Mouse (Mus musculus) heart, adult 9 months (tissue): ENCODE data around the gene Cdc34b.

ENCODE experiments used
- DNase-seq, 2 experiments: peaks; one replicate each; pipeline ENCODE4 v3.0.0; 2022; ENCODE audit warnings: low spot score in 2 of 2

The Cdc34b gene

GRCm38 (mm10) chr11:94732773-94733172, 8.8 kb upstream of the Cdc34b start:
- DNase-seq, result no peak

- DNase-seq, result no peak
Measured at GRCm38 (mm10) chr11:94735746-94736145, 5.8 kb upstream of the Cdc34b start.

GRCm38 (mm10) chr11:94752946-94753713, 11.5 kb downstream of the Cdc34b start:
- DNase-seq, result no peak

- no peak for DNase-seq
Measured at GRCm38 (mm10) chr11:94759916-94760315, 18.3 kb downstream of the Cdc34b start.

GRCm38 (mm10) chr11:94760364-94760763, 18.8 kb downstream of the Cdc34b start:
- no peak for DNase-seq

GRCm38 (mm10) chr11:94760799-94761198, 19.2 kb downstream of the Cdc34b start:
- no peak for DNase-seq

GRCm38 (mm10) chr11:94762281-94762680, 20.7 kb downstream of the Cdc34b start:
- DNase-seq, result no peak

- no peak for DNase-seq
Measured at GRCm38 (mm10) chr11:94762775-94763174, 21.2 kb downstream of the Cdc34b start.

- DNase-seq, result no peak
Measured at GRCm38 (mm10) chr11:94767241-94767640, 25.7 kb downstream of the Cdc34b start.

- no peak for DNase-seq
Measured at GRCm38 (mm10) chr11:94772363-94773055, 30.9 kb downstream of the Cdc34b start.

- no peak for DNase-seq
Measured at GRCm38 (mm10) chr11:94773851-94774250, 32.3 kb downstream of the Cdc34b start.

- DNase-seq, result no peak
Measured at GRCm38 (mm10) chr11:94774887-94775497, 33.4 kb downstream of the Cdc34b start.

- no peak for DNase-seq
Measured at GRCm38 (mm10) chr11:94782603-94783002, 41.0 kb downstream of the Cdc34b start, which contains the start of gene Tmem92. Gene Tmem92, minus strand, starts transcription at chr11:94782703.

GRCm38 (mm10) chr11:94785247-94785646, 43.7 kb downstream of the Cdc34b start:
- peak in 1 of 2 experiments; percentile 22 for DNase-seq

GRCm38 (mm10) chr11:94791700-94792099, 50.1 kb downstream of the Cdc34b start:
- no peak for DNase-seq
